Mouse (Mus musculus): ENCODE results near the gene Ppil4.

DNA sequence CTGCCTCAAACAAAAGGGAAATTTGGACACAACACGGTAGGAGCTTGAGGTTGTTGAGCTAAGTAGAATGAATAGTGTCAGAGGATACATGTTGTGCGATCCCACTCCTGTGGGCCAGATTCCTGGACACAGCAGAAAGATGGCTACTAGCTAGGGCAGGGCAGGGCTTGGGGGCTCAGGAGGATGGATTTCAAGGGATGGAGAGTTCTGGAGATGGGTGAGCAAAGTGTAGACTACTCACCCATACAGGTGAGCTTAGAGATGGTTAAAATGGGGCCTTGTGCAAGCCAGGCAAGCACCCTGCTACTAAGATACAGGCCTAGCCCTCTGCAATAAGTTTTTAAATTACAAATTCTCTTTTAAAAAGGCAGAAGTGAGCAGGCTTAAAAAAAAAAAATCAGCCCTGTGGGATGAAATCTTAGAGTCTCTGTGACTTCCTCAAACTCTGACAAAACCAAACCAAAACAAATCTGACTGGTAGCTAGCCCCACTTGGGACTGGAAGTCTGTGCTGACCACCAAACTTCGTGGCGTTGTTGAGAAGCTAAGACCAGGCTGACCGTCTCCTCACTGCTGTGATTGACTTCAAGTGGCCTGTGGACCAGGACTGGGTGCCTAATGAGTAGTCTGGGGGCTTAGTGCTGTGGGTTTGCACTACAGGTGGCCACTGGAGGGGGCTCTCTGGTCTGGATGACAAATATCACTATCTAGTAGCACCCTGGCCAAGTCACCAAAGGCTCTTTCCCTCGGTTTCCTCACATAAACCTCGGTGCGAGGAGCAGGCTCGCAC is 40.9 kb downstream of the Ppil4 start:
- TF ChIP-seq CTCF (IDR thresholded peaks at IDR 0.05; ENCODE audit: low read depth) (no peak), EP300 (IDR thresholded peaks at IDR 0.05; ENCODE audit: low read depth) (no peak)

Measured in heart, postnatal 0 days (tissue).